Mouse (Mus musculus) erythroblast, embryonic 14.5 days (primary cell): ENCODE measurements around the gene Ralb. TPM values are rescaled to one million over a fixed set of nuclear protein-coding genes. Genes with fewer than 3 reads are reported as not detected.

ENCODE experiments used
- H3K27me3 ChIP-seq: 2 replicates; pipeline ENCODE4 v1.6.1; 2012; ENCODE audit warnings: inconsistent platforms; ENCODE audit not compliant: control insufficient read depth
- H3K36me3 ChIP-seq: 2 replicates; pipeline ENCODE4 v1.6.1; 2012; ENCODE audit warnings: mild to moderate bottlenecking, inconsistent platforms; ENCODE audit not compliant: control insufficient read depth
- H3K4me1 ChIP-seq: 2 replicates; pipeline ENCODE4 v1.6.1; 2012; ENCODE audit warnings: inconsistent platforms; ENCODE audit not compliant: control insufficient read depth
- H3K4me3 ChIP-seq: replicated peaks from 2 replicates; pipeline ENCODE3; 2012; ENCODE audit warnings: moderate library complexity, mild to moderate bottlenecking, inconsistent platforms
- H3K9me3 ChIP-seq: 2 replicates; pipeline ENCODE4 v1.6.1; 2012; ENCODE audit warnings: low read length, inconsistent platforms, mixed read lengths; ENCODE audit not compliant: control insufficient read depth
- GATA1 ChIP-seq: IDR thresholded peaks from 2 replicates; pipeline ENCODE4 v1.6.1; 2012; ENCODE audit warnings: low read length, inconsistent platforms, mixed read lengths
- TAL1 ChIP-seq: IDR thresholded peaks from 3 replicates; pipeline ENCODE4 v1.6.1; 2012; ENCODE audit warnings: low read length, inconsistent platforms, mixed read lengths
- polyA plus RNA-seq: library from polyadenylated mRNA; stranded (reverse); fragments of >175 nt; gene quantifications from 2 replicates; pipeline ENCODE4 v1.2.3, GENCODE M21; 2012

Ralb gene
- polyA plus RNA-seq, 1 experiment = 0.25 TPM

DNA sequence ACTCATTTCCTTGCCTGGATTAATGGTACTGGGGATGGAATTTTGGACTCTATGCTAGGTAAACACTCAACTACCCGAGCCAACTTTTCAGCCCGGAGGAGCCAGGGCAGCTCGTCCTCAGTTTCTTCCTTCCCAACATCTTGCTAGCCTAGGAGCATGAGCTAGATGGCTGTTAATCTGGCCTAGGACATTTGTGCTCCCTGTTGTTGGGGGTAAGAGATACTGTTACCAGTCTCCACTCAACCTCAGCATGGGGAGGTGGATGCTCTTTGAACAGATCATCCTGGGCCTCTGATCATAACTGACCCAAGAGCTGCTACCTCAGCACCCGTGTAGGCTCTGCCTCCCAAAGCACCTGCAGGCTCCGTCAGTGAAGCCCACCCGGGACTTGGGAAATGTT lies 38.7 kb upstream of the Ralb start:
- H3K27me3 ChIP-seq = no peaks in the 10 kb centered on the region

DNA sequence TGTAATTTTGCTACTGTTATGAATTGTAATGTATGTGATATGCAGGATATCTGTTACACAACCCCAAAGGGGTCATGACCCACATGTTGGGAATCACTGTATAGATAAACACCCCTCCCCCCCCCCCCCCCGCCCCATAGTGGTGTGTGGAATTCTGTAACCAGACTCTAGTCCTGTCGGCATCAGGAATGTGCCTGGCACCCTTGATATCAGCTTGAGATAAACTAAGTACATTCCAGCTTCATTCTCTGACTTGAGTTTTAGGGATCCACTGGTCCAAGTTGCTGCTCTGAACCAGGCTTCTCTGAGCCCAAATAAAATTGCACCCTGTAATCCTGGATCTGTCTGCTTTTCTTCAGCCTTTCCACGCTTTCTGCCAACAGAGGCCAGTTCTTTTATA lies 37.0 kb upstream of the Ralb start:
- Histone ChIP-seq H3K9me3 (no peaks in the 10 kb centered on the region), H3K36me3 (peaks cover 3% of the 10 kb centered on the region), H3K27me3 (no peaks in the 10 kb centered on the region), H3K4me3 (no peak overlapping the region), H3K4me1 (peaks cover 29% of the 10 kb centered on the region)
- TF ChIP-seq TAL1 (no peak), GATA1 (no peak)

More for the DNA sequence above, 38.7 kb upstream of the Ralb start:
- TF ChIP-seq GATA1 = no peak
- no peak for TF ChIP-seq TAL1
- Histone ChIP-seq H3K4me1 (peaks cover 29% of the 10 kb centered on the region), H3K4me3 (no peak overlapping the region), H3K36me3 (peaks cover 7% of the 10 kb centered on the region), H3K9me3 (no peaks in the 10 kb centered on the region)

DNA sequence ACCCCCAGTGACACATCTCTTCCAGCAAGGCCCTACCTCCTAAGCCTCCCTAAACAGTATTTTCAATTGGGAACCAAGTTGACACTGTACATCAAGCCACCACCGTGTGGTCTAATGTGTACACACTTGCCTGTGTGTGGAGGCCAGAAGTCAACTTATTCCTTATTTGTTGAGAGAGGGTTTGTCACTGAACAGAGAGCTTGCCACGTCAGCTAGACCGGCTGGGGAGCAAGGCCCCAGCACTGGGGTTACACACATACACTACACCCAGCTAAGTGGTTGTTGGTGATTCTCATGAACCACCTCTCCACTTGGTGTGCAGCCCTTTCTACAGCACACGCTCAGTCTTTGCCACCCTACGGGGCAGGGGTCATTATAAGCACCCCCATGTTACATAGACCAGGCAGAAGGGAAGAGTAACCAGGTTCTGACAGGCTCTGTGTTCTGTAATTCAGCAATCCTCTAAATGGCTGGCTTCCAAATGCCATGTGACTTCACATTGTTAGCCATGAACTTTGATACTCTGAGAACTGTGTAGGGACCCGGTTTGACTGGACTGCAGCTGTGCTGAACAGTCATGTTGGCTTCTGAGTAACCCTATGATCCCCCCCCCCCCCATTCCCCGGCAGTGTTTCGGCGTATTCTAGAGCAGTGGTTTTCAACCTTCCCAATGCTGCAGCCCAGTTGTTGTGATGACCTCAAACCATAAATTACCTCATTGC lies 36.4 kb upstream of the Ralb start:
- H3K36me3 ChIP-seq = peaks cover 3% of the 10 kb centered on the region
- H3K4me1 ChIP-seq = peaks cover 27% of the 10 kb centered on the region
- H3K9me3 ChIP-seq = no peaks in the 10 kb centered on the region
- H3K4me3 ChIP-seq = no peak overlapping the region
- TF ChIP-seq TAL1 = no peak
- TF ChIP-seq GATA1 = no peak
- H3K27me3 ChIP-seq = no peaks in the 10 kb centered on the region

DNA sequence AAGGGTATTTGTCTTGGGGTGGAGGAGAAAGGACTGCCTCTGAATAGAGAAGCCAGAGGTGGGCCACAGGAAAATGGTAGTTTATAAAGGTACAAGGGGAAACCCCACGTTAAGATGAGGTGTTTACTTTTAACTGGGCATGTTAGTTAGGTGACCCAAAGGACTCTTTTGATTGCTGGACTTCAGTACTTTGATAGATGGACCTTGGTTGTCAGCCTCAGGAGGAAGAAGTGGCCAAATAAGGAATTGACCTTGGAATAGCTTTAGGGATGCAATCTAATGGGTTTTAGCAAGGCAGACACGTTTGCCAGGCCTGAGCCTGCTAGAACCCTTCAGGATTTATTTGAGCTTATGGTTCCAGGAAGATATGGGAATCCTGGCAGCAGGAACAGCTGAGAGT lies 34.7 kb upstream of the Ralb start:
- H3K4me3 ChIP-seq = no peak overlapping the region
- H3K36me3 ChIP-seq = no peaks in the 10 kb centered on the region
- peaks cover 10% of the 10 kb centered on the region for H3K4me1 ChIP-seq
- H3K27me3 ChIP-seq = no peaks in the 10 kb centered on the region
- TF ChIP-seq TAL1 (no peak), GATA1 (no peak)
- H3K9me3 ChIP-seq = no peaks in the 10 kb centered on the region

DNA sequence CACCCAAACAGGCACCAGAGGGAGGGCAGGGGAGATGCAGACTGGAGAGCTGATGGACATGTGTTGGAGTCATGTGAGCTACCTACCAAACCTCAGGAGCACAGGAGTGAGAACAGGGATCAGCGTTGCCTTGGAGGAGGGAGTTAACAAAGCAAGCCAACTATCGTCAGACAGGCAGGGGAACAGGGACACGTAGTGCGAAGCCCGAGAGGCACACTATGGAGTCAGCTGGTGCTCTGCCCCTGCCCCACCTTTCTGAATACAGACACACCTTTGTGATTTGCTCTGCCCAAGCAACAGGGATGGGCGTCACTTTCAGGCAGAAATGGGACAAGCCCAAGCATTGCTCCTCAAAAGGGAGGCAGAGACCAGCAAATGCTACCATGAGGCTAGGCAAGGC lies 33.1 kb upstream of the Ralb start:
- Histone ChIP-seq H3K36me3 (no peaks in the 10 kb centered on the region), H3K9me3 (no peaks in the 10 kb centered on the region), H3K27me3 (no peaks in the 10 kb centered on the region), H3K4me1 (no peaks in the 10 kb centered on the region), H3K4me3 (no peak overlapping the region)
- no peak for TF ChIP-seq TAL1
- no peak for TF ChIP-seq GATA1

DNA sequence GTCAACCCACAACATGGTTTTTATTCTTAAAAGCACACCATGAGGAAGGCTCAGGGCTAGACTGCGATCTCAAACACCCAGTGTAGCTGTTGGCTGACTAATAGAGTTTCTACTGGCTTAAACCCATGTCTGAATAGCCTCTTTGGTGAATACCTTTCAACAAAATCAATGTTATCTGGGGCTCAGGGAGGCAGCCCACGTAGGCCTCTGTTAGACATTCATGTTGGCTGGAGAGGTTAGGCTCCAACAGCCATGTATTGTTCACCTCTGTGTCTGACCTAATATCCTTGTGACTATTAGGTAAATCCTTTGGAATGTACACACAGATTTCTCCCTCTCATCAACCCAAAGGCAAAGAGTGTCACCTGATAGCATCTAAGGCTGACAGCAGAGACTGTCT lies 31.5 kb upstream of the Ralb start:
- no peaks in the 10 kb centered on the region for H3K4me1 ChIP-seq
- no peak overlapping the region for H3K4me3 ChIP-seq
- no peaks in the 10 kb centered on the region for H3K27me3 ChIP-seq
- no peaks in the 10 kb centered on the region for H3K36me3 ChIP-seq
- no peaks in the 10 kb centered on the region for H3K9me3 ChIP-seq
- TF ChIP-seq TAL1 = no peak
- TF ChIP-seq GATA1 = no peak

DNA sequence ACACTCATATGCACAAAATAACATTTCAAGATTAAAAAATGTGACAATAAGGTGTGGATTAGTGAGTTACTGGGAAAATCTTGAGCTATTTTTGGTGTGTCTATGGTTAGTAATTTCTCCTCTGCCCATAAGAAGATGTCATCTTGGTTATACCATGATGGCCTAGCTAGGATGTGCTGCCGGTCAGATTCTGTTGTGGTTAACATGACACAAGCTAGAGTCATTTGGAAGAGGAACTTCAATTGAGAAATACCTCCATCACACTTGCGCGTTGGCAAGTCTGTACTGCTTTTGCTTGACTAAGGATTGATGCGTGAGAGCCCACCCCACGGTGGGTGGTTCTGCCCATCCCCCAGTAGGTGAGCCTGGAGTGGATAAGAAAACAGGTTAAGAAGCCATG lies 29.7 kb upstream of the Ralb start:
- Histone ChIP-seq H3K36me3 (no peaks in the 10 kb centered on the region), H3K9me3 (no peaks in the 10 kb centered on the region), H3K4me3 (no peak overlapping the region), H3K27me3 (no peaks in the 10 kb centered on the region), H3K4me1 (no peaks in the 10 kb centered on the region)
- TF ChIP-seq GATA1 (no peak), TAL1 (no peak)

DNA sequence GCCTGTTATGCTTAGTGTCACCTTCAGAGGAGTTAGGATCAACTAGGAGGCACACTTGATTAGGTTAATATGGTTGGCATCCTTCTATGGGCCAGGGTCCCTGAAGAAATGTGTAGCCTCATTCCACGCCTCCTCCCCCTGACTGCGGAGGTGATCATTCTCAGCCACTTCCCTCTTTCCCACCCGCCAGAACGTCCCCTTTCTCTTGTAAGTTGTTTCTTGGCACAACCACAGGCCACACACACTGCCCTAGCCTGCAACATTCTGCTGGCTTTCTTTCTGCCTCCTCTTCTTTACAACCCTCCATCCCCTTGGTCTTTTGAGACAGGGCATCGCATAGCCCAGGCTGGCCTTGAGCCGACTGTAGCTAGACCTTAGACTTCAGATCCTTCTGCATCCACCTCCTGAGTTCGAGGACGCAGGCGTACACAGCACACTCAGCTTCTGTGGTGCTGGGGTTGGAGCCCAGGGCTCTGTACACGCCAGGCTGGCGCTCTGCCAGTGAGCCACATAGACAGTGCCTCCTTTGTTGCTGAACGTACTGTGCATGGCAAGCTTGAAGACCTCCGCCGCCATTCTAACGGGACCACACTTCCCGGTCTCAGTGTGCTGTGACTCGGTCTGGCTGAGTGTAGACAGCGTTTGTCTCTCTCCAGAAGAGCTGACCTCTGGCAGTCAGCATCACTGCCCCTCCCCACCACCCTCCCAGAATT lies 28.7 kb upstream of the Ralb start:
- Histone ChIP-seq H3K36me3 (peaks cover 10% of the 10 kb centered on the region), H3K9me3 (peaks cover 5% of the 10 kb centered on the region), H3K27me3 (no peaks in the 10 kb centered on the region), H3K4me1 (no peaks in the 10 kb centered on the region), H3K4me3 (no peak overlapping the region)
- TF ChIP-seq GATA1 = no peak
- TF ChIP-seq TAL1 = no peak

DNA sequence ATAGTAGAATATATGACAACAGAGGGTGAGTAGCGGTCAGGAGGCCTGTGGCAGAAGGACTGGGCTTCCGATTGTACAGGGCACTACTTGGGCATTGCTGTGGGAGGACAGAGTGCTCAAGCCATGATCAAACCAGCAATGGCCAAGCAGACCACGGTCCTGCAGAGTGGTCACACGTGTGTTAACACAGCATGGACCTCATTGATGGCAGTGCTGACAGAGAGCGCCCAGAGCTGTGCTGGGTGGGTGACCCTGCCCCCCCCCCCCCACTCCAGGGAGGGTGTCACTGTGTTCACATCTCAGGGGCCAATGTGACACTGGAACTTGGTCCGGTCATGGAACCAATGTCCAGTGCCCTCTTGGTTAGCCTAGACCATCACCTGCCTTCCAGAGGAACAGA lies 27.6 kb upstream of the Ralb start:
- peaks cover 8% of the 10 kb centered on the region for H3K9me3 ChIP-seq
- TF ChIP-seq TAL1 = no peak
- H3K27me3 ChIP-seq = no peaks in the 10 kb centered on the region
- peaks cover 3% of the 10 kb centered on the region; the same call in 1 of the 2 replicates for H3K4me1 ChIP-seq
- H3K4me3 ChIP-seq = no peak overlapping the region
- H3K36me3 ChIP-seq = peaks cover 18% of the 10 kb centered on the region
